Mouse (Mus musculus): ENCODE measurements around the gene Ccnyl1. TPM values are rescaled to one million over a fixed set of nuclear protein-coding genes. Genes with fewer than 3 reads are reported as not detected.

Gene Ccnyl1
- polyA plus RNA-seq, 1 experiment = 39.5 TPM

- DNase-seq (ENCODE audit: low read depth) = peak; percentile 84
Observed at GRCm38 (mm10) chr1:64705230-64705629, 15.0 kb downstream of the Ccnyl1 start.

GRCm38 (mm10) chr1:64706610-64707009 is 16.4 kb downstream of the Ccnyl1 start:
- DNase-seq (ENCODE audit: low read depth) = no peak
- TF ChIP-seq CTCF (IDR thresholded peaks at IDR 0.05; ENCODE audit: borderline replicate concordance, extremely low read depth, insufficient read depth, insufficient read length) = no peak
- TF ChIP-seq POLR2A (IDR thresholded peaks at IDR 0.05; ENCODE audit: borderline replicate concordance, extremely low read depth, insufficient read depth, insufficient read length, poor library complexity, severe bottlenecking) = no peak

More at GRCm38 (mm10) chr1:64705230-64705629, 15.0 kb downstream of the Ccnyl1 start:
- TF ChIP-seq CTCF (IDR thresholded peaks at IDR 0.05; ENCODE audit: borderline replicate concordance, extremely low read depth, insufficient read depth, insufficient read length) = peak; percentile 64; the same call in 1 of the 2 replicates
- no peak for TF ChIP-seq POLR2A (IDR thresholded peaks at IDR 0.05; ENCODE audit: borderline replicate concordance, extremely low read depth, insufficient read depth, insufficient read length, poor library complexity, severe bottlenecking)

DNA sequence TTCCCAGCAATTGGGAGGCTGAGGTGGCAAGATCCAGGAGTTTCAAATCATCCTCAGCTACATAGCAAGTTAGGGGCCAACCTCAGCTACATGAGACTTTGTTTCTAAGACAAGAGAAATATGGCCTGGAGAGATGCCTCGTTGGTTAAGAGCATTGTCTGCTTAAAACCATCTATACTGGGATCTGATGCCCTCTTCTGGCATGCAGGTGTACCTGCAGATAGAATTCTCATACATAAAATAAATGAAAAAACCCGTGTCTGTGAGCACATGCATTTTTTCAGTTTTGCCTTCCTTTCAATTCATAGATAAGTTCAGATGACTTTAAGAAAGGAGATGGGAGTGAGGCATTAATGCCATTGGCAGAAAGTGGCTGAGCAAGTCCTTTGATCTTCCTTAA is 19.6 kb downstream of the Ccnyl1 start:
- TF ChIP-seq CTCF (IDR thresholded peaks at IDR 0.05; ENCODE audit: borderline replicate concordance, extremely low read depth, insufficient read depth, insufficient read length) (peak; percentile 33; the same call in 1 of the 2 replicates), POLR2A (IDR thresholded peaks at IDR 0.05; ENCODE audit: borderline replicate concordance, extremely low read depth, insufficient read depth, insufficient read length, poor library complexity, severe bottlenecking) (no peak)

DNA sequence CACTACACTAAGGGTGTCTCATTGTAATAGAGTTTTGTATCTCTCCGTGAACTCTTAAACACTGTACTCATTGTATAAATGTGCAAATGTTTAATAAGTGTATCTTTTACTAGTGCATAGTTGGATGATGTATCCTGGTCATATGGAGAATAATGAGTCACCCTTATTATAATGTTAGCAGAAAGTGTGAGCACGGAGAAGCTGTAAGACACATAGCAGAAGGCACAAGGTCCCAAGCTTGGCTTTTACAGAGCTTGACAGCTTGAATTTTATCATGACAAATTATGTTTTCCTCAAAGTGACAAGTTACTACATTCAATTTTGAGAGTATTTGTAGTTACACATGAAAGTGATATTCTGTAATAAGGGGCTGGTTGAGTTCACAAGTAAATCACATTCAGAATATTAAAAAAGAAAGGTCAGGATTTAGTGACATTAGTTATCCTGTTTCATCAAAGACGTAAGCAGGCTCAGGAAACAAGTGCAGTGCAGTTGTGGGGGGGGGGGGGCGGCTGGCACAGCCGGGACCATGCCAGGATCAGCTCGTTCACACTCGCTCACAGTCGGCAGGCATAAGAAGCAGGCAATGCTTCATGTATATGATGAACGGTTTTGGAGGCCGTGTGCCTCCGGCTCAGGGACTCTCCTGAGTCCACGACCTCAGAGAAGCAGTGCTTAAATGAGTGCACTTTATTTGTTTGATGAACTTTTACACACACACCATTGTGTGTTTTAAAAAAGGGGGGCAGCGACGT is 21.9 kb downstream of the Ccnyl1 start:
- TF ChIP-seq CTCF (IDR thresholded peaks at IDR 0.05; ENCODE audit: borderline replicate concordance, extremely low read depth, insufficient read depth, insufficient read length) = no peak
- TF ChIP-seq POLR2A (IDR thresholded peaks at IDR 0.05; ENCODE audit: borderline replicate concordance, extremely low read depth, insufficient read depth, insufficient read length, poor library complexity, severe bottlenecking) = no peak
- DNase-seq (ENCODE audit: low read depth) = no peak

More for the DNA sequence above, 19.6 kb downstream of the Ccnyl1 start:
- DNase-seq (ENCODE audit: low read depth) = peak; percentile 67

DNA sequence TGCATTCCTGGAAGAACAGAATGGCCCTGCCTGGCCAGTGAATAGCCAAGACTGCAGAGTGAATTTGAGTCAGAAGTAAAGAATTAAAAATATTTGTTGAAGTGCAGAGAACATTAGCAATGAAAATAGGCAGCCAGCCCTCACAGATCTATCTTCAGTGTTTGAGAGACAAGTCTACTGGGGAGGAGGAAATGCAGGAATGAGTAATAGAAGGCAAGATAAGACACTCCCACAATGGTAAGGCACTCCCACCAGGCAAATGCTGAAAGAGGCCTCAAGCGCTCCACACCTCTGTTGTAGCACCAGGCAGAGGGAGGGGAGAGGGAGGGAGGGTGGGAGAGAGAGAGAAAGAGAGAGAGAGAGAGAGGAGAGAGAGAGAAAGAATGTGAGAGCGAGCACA is 25.2 kb downstream of the Ccnyl1 start:
- TF ChIP-seq POLR2A (IDR thresholded peaks at IDR 0.05; ENCODE audit: borderline replicate concordance, extremely low read depth, insufficient read depth, insufficient read length, poor library complexity, severe bottlenecking) (no peak), CTCF (IDR thresholded peaks at IDR 0.05; ENCODE audit: borderline replicate concordance, extremely low read depth, insufficient read depth, insufficient read length) (no peak)
- DNase-seq (ENCODE audit: low read depth) = no peak

- TF ChIP-seq CTCF (IDR thresholded peaks at IDR 0.05; ENCODE audit: borderline replicate concordance, extremely low read depth, insufficient read depth, insufficient read length) (no peak), POLR2A (IDR thresholded peaks at IDR 0.05; ENCODE audit: borderline replicate concordance, extremely low read depth, insufficient read depth, insufficient read length, poor library complexity, severe bottlenecking) (no peak)
- no peak for DNase-seq (ENCODE audit: low read depth)
Observed at GRCm38 (mm10) chr1:64716589-64717304, 26.5 kb downstream of the Ccnyl1 start.

GRCm38 (mm10) chr1:64717504-64717903 is 27.2 kb downstream of the Ccnyl1 start:
- DNase-seq (ENCODE audit: low read depth) = peak; percentile 71
- TF ChIP-seq POLR2A (IDR thresholded peaks at IDR 0.05; ENCODE audit: borderline replicate concordance, extremely low read depth, insufficient read depth, insufficient read length, poor library complexity, severe bottlenecking) = no peak
- TF ChIP-seq CTCF (IDR thresholded peaks at IDR 0.05; ENCODE audit: borderline replicate concordance, extremely low read depth, insufficient read depth, insufficient read length) = peak; percentile 73

- TF ChIP-seq CTCF (IDR thresholded peaks at IDR 0.05; ENCODE audit: borderline replicate concordance, extremely low read depth, insufficient read depth, insufficient read length) (no peak), POLR2A (IDR thresholded peaks at IDR 0.05; ENCODE audit: borderline replicate concordance, extremely low read depth, insufficient read depth, insufficient read length, poor library complexity, severe bottlenecking) (no peak)
- DNase-seq (ENCODE audit: low read depth) = peak; percentile 77
Observed at GRCm38 (mm10) chr1:64721034-64721587, 30.9 kb downstream of the Ccnyl1 start.

- no peak for TF ChIP-seq POLR2A (IDR thresholded peaks at IDR 0.05; ENCODE audit: borderline replicate concordance, extremely low read depth, insufficient read depth, insufficient read length, poor library complexity, severe bottlenecking)
- TF ChIP-seq CTCF (IDR thresholded peaks at IDR 0.05; ENCODE audit: borderline replicate concordance, extremely low read depth, insufficient read depth, insufficient read length) = no peak
Observed at GRCm38 (mm10) chr1:64730046-64730445, 39.8 kb downstream of the Ccnyl1 start.

DNA sequence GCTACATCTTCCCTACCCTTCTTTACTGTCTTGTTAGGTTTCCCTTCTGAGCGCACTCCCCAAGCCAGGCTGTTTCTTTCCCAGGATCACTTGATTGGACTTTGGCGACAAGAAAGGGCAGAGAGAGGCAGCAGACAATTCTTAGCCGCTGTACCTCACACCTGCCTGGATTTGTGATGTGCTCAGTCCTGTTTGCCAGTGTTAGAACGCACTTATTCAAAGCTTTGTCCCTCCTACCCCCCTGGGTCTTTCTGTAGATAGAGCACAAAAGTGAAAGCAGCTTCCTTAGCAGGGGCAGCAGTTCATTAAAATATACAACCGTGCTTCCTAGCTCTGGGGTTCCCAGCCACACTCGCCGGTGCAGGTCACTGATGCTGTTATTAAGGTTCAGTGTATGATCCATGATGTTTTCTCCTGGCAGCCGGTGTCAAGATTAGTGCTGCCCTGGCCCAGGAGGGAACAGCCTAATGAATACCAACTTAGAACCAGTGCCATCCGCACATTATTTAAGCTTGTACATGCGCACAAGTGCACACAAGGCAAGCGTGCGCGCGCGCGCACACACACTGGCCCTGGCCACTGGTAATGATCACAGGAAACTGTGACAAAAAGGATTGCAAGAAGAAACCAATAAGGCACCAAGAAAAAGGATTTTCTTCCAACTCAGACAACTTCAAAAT is 41.2 kb downstream of the Ccnyl1 start:
- peak; percentile 42 for DNase-seq (ENCODE audit: low read depth)
- TF ChIP-seq POLR2A (IDR thresholded peaks at IDR 0.05; ENCODE audit: borderline replicate concordance, extremely low read depth, insufficient read depth, insufficient read length, poor library complexity, severe bottlenecking) (no peak), CTCF (IDR thresholded peaks at IDR 0.05; ENCODE audit: borderline replicate concordance, extremely low read depth, insufficient read depth, insufficient read length) (no peak)

More at GRCm38 (mm10) chr1:64730046-64730445, 39.8 kb downstream of the Ccnyl1 start:
- DNase-seq (ENCODE audit: low read depth) = no peak

DNA sequence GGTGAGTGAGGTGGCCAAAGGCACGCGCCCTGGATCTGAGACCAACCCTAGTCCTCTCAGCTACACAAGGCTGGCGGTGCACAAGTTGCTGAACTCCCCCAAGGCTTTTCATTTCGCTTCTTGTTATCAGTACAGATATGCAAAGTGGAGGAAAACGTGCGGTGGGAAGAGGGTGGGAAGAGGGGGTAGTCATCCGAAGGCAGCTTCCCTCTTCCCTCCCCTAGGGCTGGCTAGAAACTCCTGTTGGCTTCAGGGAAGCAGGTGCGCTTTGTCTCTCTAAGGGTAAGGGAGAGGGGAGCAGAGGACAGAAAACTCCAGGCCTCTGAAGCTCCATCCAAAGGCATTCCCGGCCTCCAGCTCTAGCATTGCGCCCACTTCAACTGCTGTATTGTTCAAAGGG is 41.9 kb downstream of the Ccnyl1 start:
- no peak for TF ChIP-seq CTCF (IDR thresholded peaks at IDR 0.05; ENCODE audit: borderline replicate concordance, extremely low read depth, insufficient read depth, insufficient read length)
- TF ChIP-seq POLR2A (IDR thresholded peaks at IDR 0.05; ENCODE audit: borderline replicate concordance, extremely low read depth, insufficient read depth, insufficient read length, poor library complexity, severe bottlenecking) = no peak
- no peak for DNase-seq (ENCODE audit: low read depth)

Measured in brain, embryonic 14.5 days (tissue).